Mouse (Mus musculus) limb, embryonic 11.5 days (tissue): ENCODE results near the gene Snrpn. TPM values are rescaled to one million over a fixed set of nuclear protein-coding genes. Genes with fewer than 3 reads are reported as not detected.

ENCODE experiments used
- ATAC-seq: fragments of 200-750 bp; cut with Nextera tagmentation; 2 replicates; pipeline ENCODE4 v1.8.0; 2017; ENCODE audit warnings: low read depth; ENCODE audit not compliant: insufficient number of reproducible peaks, low FRiP score, low TSS enrichment
- DNase-seq: peaks from one replicate; pipeline ENCODE4 v3.0.0-alpha.2; 2015; ENCODE audit warnings: low spot score
- H3K27ac ChIP-seq: fragments of 300-500 bp; sonication (generic); replicated peaks from 2 replicates; pipeline ENCODE4 v1.5.1; 2014; ENCODE audit warnings: low read depth, mild to moderate bottlenecking, low read length
- H3K27me3 ChIP-seq: fragments of 300-500 bp; sonication (generic); 2 replicates; pipeline ENCODE4 v1.6.1; 2014; ENCODE audit warnings: mild to moderate bottlenecking, low read length, mixed read lengths; ENCODE audit not compliant: control insufficient read depth, insufficient read depth
- H3K36me3 ChIP-seq: fragments of 300-500 bp; sonication (generic); 2 replicates; pipeline ENCODE4 v1.6.1; 2014; ENCODE audit warnings: mild to moderate bottlenecking, low read length, moderate library complexity, mixed read lengths; ENCODE audit not compliant: control insufficient read depth, insufficient read depth
- H3K4me1 ChIP-seq: fragments of 300-500 bp; sonication (generic); 2 replicates; pipeline ENCODE4 v1.6.1; 2014; ENCODE audit warnings: low read length, mixed read lengths; ENCODE audit not compliant: control insufficient read depth, insufficient read depth
- H3K4me2 ChIP-seq: fragments of 300-500 bp; sonication (generic); 2 replicates; pipeline ENCODE4 v1.6.1; 2014; ENCODE audit warnings: low read depth, mild to moderate bottlenecking, moderate library complexity; ENCODE audit not compliant: severe bottlenecking
- H3K4me3 ChIP-seq: fragments of 300-500 bp; sonication (generic); 2 replicates; pipeline ENCODE4 v1.5.1; 2014; ENCODE audit warnings: low read depth, low read length
- H3K9ac ChIP-seq: fragments of 300-500 bp; sonication (generic); 2 replicates; pipeline ENCODE4 v1.6.1; 2014; ENCODE audit warnings: mild to moderate bottlenecking, low read length
- H3K9me3 ChIP-seq: fragments of 300-500 bp; sonication (generic); 2 replicates; pipeline ENCODE4 v1.6.1; 2016; ENCODE audit warnings: low read length; ENCODE audit not compliant: control insufficient read depth
- WGBS: fragments of 180-500 bp; shearing (Covaris S2); extraction: QIAGEN DNeasy Blood & Tissue Kit; methylation state at CpG from one replicate; pipeline ENCODE4 v1.1.7; 2014; 5-methylcytosine and 5-hydroxymethylcytosine counted together
- polyA plus RNA-seq: library from polyadenylated mRNA; unstranded; fragments of >200 nt; fragmentation: Nextera tagmentation; extraction: Ambion mirVana; gene quantifications from 2 replicates; pipeline ENCODE4 v1.2.1, GENCODE M21; 2014

Gene Snrpn
- polyA plus RNA-seq, 1 experiment from 2014 or later: 76.4 TPM

DNA sequence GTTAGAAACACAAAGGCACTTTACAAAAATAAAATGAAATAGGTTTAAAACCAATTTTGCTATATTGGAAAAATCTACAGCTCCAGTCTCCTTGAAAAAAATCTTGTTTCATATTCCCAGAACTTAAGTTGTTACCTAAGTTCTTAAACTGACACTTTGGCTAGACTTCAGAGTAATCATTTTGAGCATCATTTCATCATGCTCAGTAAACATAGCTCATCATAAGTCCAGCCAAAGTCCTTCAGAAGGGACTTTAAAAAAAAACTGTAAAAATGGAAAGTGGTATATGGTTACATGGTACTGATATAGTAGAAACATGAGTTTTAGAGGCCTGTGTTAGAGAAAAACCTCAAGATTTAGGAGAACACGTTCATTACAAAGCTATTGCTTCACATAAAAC lies 161.4 kb downstream of the Snrpn start:
- Histone ChIP-seq H3K4me2 (no peak overlapping the region), H3K4me1 (no peaks in the 10 kb centered on the region), H3K27ac (no peak overlapping the region), H3K9me3 (no peaks in the 10 kb centered on the region), H3K4me3 (no peak overlapping the region), H3K9ac (no peak overlapping the region), H3K27me3 (no peaks in the 10 kb centered on the region), H3K36me3 (no peaks in the 10 kb centered on the region)
- ATAC-seq: no peak
- DNase-seq: no peak
- WGBS: 84% methylated on average over 1 of the region's 1 CpGs

Other genes starting within 250 kb of the Snrpn start
- gene Snurf, start 135.2 kb downstream of the Snrpn start, polyA plus RNA-seq: 38.2 and 55.3 TPM in 2 replicates
- gene Gm38393, start 135.2 kb downstream of the Snrpn start, polyA plus RNA-seq: 0.67 and 0.84 TPM in 2 replicates